In the genomic region with DNA sequence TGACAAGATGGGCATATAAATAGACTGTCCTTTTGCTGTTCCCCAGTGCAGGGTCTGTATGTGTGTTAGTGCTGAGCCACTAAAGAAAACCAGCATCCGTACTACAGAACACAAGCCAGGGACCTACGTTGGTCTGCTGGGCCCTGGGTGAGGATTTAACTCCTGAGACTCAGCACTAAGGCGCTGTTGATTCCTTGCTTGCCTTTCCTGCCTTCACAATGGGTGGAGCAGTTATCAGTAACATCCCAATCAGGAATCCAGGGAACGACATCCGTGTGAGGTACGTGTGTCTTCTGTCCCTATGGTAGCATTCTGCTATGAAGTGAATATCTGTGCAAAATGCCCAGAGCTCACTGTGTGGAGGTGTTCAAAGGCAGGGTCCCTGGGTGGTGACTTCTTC, we compare ENCODE assay signal across 9 mouse cellular contexts.
"Had no signal": no experiment of that assay in that cellular context is flagged by ENCODE, and none has a peak within 500 bp of the region (broad histone marks: within the 10 kb centered on the region; RNA-seq: fewer than 3 reads in every experiment).

No protein-coding gene starts in this region.

- H3K4me3 ChIP-seq: left cerebral cortex, adult 2 months; limb, embryonic 10.5 days; liver, embryonic 15.5 days had no signal

- H3K9ac ChIP-seq: liver, embryonic 15.5 days had no signal

- H3K4me2 ChIP-seq: liver, embryonic 11.5 days; liver, embryonic 15.5 days had no signal

- H3K36me3 ChIP-seq: liver, embryonic 15.5 days had no signal

- ATAC-seq: lung, postnatal 0 days had no signal

- H3K27ac ChIP-seq: left cerebral cortex, adult 2 months; limb, embryonic 10.5 days; liver, embryonic 15.5 days had no signal

- H3K4me1 ChIP-seq: liver, embryonic 15.5 days had no signal

- H3K9me3 ChIP-seq: limb, embryonic 10.5 days had no signal

- DNase-seq: lung, adult 2 months; lung, postnatal 36 days; right cerebral cortex, postnatal 25 days; thymus, postnatal 36 days had no signal
